Mouse (Mus musculus) left cerebral cortex, adult 9 months (tissue): Measurements from ENCODE around the gene Klhl2.

Experiments used
- DNase-seq, 2 experiments: peaks; one replicate each; pipeline ENCODE4 v3.0.0; 2022; ENCODE audit warnings: low spot score in 2 of 2

The Klhl2 gene

GRCm38 (mm10) chr8:64769586-64769985, 80.2 kb downstream of the Klhl2 start:
- DNase-seq, result no peak

GRCm38 (mm10) chr8:64768645-64769044, 81.2 kb downstream of the Klhl2 start:
- no peak for DNase-seq

- DNase-seq, result no peak
Observed at GRCm38 (mm10) chr8:64767047-64767446, 82.8 kb downstream of the Klhl2 start.

- no peak for DNase-seq
Observed at GRCm38 (mm10) chr8:64764075-64764474, 85.7 kb downstream of the Klhl2 start.

GRCm38 (mm10) chr8:64762751-64763150, 87.1 kb downstream of the Klhl2 start:
- no peak for DNase-seq

GRCm38 (mm10) chr8:64761430-64761829, 88.4 kb downstream of the Klhl2 start:
- DNase-seq, result peak in 1 of 2 experiments; percentile 39

- no peak for DNase-seq
Observed at GRCm38 (mm10) chr8:64757956-64758355, 91.9 kb downstream of the Klhl2 start.

- no peak for DNase-seq
Observed at GRCm38 (mm10) chr8:64746215-64747058, 103.4 kb downstream of the Klhl2 start.

- DNase-seq, result no peak
Observed at GRCm38 (mm10) chr8:64740547-64741211, 109.1 kb downstream of the Klhl2 start.

- DNase-seq, result no peak
Observed at GRCm38 (mm10) chr8:64738916-64739315, 110.9 kb downstream of the Klhl2 start.

GRCm38 (mm10) chr8:64736767-64737323, 113.0 kb downstream of the Klhl2 start:
- no peak for DNase-seq

- DNase-seq, result no peak
Observed at GRCm38 (mm10) chr8:64735161-64735560, 114.7 kb downstream of the Klhl2 start.

GRCm38 (mm10) chr8:64733271-64733943, 116.4 kb downstream of the Klhl2 start, which contains the start of gene Msmo1:
Gene Msmo1, minus strand, starts transcription at chr8:64733792.
- peak; percentile 97 to 98 for DNase-seq

GRCm38 (mm10) chr8:64732596-64732995, 117.2 kb downstream of the Klhl2 start:
- no peak for DNase-seq

GRCm38 (mm10) chr8:64728156-64728555, 121.7 kb downstream of the Klhl2 start:
- no peak for DNase-seq

- peak in 1 of 2 experiments; percentile 28 for DNase-seq
Observed at GRCm38 (mm10) chr8:64726190-64726695, 123.6 kb downstream of the Klhl2 start.

GRCm38 (mm10) chr8:64723206-64723605, 126.6 kb downstream of the Klhl2 start:
- DNase-seq, result no peak

GRCm38 (mm10) chr8:64717868-64718267, 131.9 kb downstream of the Klhl2 start:
- no peak for DNase-seq

GRCm38 (mm10) chr8:64712499-64712898, 137.3 kb downstream of the Klhl2 start:
- DNase-seq, result no peak

- DNase-seq, result no peak
Observed at GRCm38 (mm10) chr8:64711544-64711943, 138.3 kb downstream of the Klhl2 start.

GRCm38 (mm10) chr8:64707481-64707880, 142.3 kb downstream of the Klhl2 start:
- no peak for DNase-seq

GRCm38 (mm10) chr8:64703191-64703590, 146.6 kb downstream of the Klhl2 start:
- DNase-seq, result no peak
